Mouse (Mus musculus) ES-E14 (cell line): Measurements from ENCODE around the gene Dnajb1.

Source experiments
- CHD2 ChIP-seq: IDR thresholded peaks from 2 replicates; pipeline ENCODE4 v1.6.1; 2014; ENCODE audit warnings: mild to moderate bottlenecking, low read depth, low read length, inconsistent platforms
- MAFK ChIP-seq: IDR thresholded peaks from 2 replicates; pipeline ENCODE4 v1.6.1; 2014; ENCODE audit warnings: mild to moderate bottlenecking, low read depth, low read length, inconsistent platforms; ENCODE audit not compliant: insufficient read depth
- ZC3H11A ChIP-seq: IDR thresholded peaks from 2 replicates; pipeline ENCODE4 v1.6.1; 2012; ENCODE audit warnings: low read depth, mild to moderate bottlenecking, inconsistent platforms, low read length, borderline replicate concordance
- ZNF384 ChIP-seq: IDR thresholded peaks from 2 replicates; pipeline ENCODE4 v1.6.1; 2012; ENCODE audit warnings: low read depth, low read length, inconsistent platforms

- TF ChIP-seq ZC3H11A (no peak), ZNF384 (no peak), MAFK (no peak), CHD2 (no peak)
Observed at GRCm38 (mm10) chr8:83618566-83618965, 10.6 kb downstream of the Dnajb1 start.
